Mouse (Mus musculus) limb, embryonic 14.5 days (tissue): Measurements from ENCODE around the gene Fermt2. TPM values are rescaled to one million over a fixed set of nuclear protein-coding genes. Genes with fewer than 3 reads are reported as not detected.

ENCODE experiments used
- ATAC-seq: fragments of 200-750 bp; cut with Nextera tagmentation; 2 replicates; pipeline ENCODE4 v1.8.0; 2017; ENCODE audit warnings: low read depth, moderate number of reproducible peaks, moderate TSS enrichment; ENCODE audit not compliant: low FRiP score
- DNase-seq: peaks from one replicate; pipeline ENCODE4 v3.0.0-alpha.2; 2015; ENCODE audit warnings: low spot score
- H3K27ac ChIP-seq: fragments of 300-500 bp; sonication (generic); replicated peaks from 2 replicates; pipeline ENCODE4 v1.5.1; 2014; ENCODE audit warnings: low read depth, mild to moderate bottlenecking, low read length, moderate library complexity, mixed read lengths
- H3K27me3 ChIP-seq: fragments of 300-500 bp; sonication (generic); 2 replicates; pipeline ENCODE4 v1.6.1; 2014; ENCODE audit warnings: low read length, mixed read lengths; ENCODE audit not compliant: control insufficient read depth, insufficient read depth
- H3K36me3 ChIP-seq: fragments of 300-500 bp; sonication (generic); 2 replicates; pipeline ENCODE4 v1.6.1; 2014; ENCODE audit warnings: mild to moderate bottlenecking, low read length, moderate library complexity, mixed read lengths; ENCODE audit not compliant: control insufficient read depth, insufficient read depth
- H3K4me1 ChIP-seq: fragments of 300-500 bp; sonication (generic); 2 replicates; pipeline ENCODE4 v1.6.1; 2014; ENCODE audit warnings: antibody characterized with exemption, low read length, mixed read lengths; ENCODE audit not compliant: control insufficient read depth, insufficient read depth
- H3K4me2 ChIP-seq: fragments of 300-500 bp; sonication (generic); replicated peaks from 2 replicates; pipeline ENCODE4 v1.6.1; 2014; ENCODE audit warnings: low read depth, mild to moderate bottlenecking, low read length, moderate library complexity; ENCODE audit not compliant: severe bottlenecking
- H3K4me3 ChIP-seq: fragments of 300-500 bp; sonication (generic); replicated peaks from 2 replicates; pipeline ENCODE4 v1.5.1; 2014; ENCODE audit warnings: low read length
- H3K9ac ChIP-seq: fragments of 300-500 bp; sonication (generic); 2 replicates; pipeline ENCODE4 v1.6.1; 2014; ENCODE audit warnings: mild to moderate bottlenecking, low read depth, low read length, moderate library complexity; ENCODE audit not compliant: severe bottlenecking
- H3K9me3 ChIP-seq: fragments of 300-500 bp; sonication (generic); 2 replicates; pipeline ENCODE4 v1.6.1; 2016; ENCODE audit warnings: low read length; ENCODE audit not compliant: control insufficient read depth
- POLR2A ChIP-seq: fragments of 200-500 bp; IDR thresholded peaks from 2 replicates; pipeline ENCODE4 v1.8.0; 2012; ENCODE audit warnings: inconsistent platforms, mild to moderate bottlenecking, moderate library complexity, borderline replicate concordance; ENCODE audit not compliant: insufficient read depth, insufficient read length; ENCODE audit errors: extremely low read depth
- WGBS: fragments of 180-500 bp; shearing (Covaris S2); extraction: QIAGEN DNeasy Blood & Tissue Kit; methylation state at CpG from one replicate; pipeline ENCODE4 v1.1.7; 2014; 5-methylcytosine and 5-hydroxymethylcytosine counted together
- polyA plus RNA-seq, 2 experiments: library from polyadenylated mRNA; depleted of rRNA in 1 of 2; stranded (reverse) in 1 of 2; unstranded in 1 of 2; fragments of >200 nt; fragmentation: Nextera tagmentation in 1 of 2; extraction: Ambion mirVana in 1 of 2; gene quantifications; 2 replicates each; pipeline versions ENCODE4 v1.2.1 to v1.2.3; 2012 to 2014

The Fermt2 gene
- polyA plus RNA-seq, 2 experiments = 91.7 to 128 TPM

DNA sequence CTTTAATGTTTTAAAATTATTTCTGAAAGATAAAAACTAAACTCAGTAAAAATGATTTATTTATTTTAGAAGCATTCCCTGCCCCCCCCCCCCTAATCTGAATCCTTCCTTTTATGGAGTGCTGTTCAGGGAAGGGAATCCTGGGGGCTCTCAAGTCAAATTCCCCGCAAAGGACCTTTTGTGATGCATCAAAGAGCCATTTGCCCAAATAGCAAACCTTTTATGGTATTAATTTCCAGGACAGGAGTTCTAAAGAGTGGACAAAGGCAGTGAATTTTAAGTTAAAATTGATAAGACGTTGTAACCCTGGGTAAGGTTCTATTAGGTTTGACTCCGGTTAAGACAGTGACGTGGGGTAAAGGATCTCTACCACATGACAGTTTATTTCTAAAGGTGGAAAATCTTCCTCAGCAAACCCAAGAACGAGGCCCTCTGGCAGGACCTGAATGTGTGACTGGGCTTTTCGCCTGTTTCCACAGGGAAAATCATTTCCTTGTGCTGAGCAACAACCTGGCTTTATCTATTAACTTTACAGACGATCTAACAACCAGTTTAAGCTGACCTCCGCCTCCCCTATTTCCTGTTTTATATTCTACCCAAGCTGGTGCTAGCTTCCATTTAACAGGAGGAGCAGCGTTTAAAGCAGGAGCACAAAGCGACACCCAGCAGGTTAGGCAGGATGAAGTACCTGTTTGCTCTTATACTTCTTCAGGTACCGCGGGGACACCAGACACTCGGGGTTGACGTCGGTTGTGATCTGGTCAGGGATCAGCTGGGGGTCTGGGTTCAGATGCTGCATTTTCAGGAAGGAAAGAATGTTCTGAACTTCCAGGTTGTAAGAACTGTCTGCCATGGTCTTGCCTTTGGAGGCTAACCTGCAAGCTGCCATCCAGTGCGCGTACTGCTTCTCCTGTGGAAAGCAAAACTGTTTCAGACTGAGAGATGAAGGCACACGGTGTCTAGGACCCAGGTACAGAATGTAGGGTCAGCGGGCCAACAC lies 65.6 kb downstream of the Fermt2 start:
- H3K36me3 ChIP-seq = peaks cover 82% of the 10 kb centered on the region
- H3K4me1 ChIP-seq = no peaks in the 10 kb centered on the region
- no peaks in the 10 kb centered on the region for H3K27me3 ChIP-seq
- ATAC-seq = no peak
- DNase-seq = no peak
- H3K4me2 ChIP-seq = no peak overlapping the region
- H3K9ac ChIP-seq = no peak overlapping the region
- no peak overlapping the region for H3K4me3 ChIP-seq
- WGBS = 58% methylated on average over 19 of the region's 19 CpGs
- no peak for TF ChIP-seq POLR2A
- no peak overlapping the region for H3K27ac ChIP-seq
- no peaks in the 10 kb centered on the region for H3K9me3 ChIP-seq

DNA sequence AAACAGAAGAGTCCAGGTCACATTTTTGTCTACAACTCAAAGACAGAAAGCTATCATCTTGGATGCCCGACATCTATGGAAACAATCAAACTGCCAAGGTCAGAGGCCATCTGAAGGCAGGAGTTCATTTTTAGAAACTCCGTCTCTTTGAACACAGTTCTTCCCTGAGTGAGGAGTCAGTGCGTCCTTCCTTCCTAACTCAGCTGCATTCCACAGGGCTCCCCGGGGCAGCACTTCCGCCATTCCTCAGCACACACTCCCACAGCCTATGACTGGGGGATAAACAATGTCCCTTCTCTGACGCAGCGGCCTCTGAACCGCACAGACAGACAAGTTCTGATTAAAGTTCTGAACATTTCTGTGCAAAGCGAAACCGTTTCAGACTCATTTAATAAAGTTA lies 66.3 kb downstream of the Fermt2 start:
- no peak overlapping the region for H3K9ac ChIP-seq
- no peaks in the 10 kb centered on the region for H3K9me3 ChIP-seq
- DNase-seq = no peak
- H3K27ac ChIP-seq = no peak overlapping the region
- 27% methylated on average over 10 of the region's 10 CpGs for WGBS
- ATAC-seq = no peak
- no peak overlapping the region for H3K4me3 ChIP-seq
- H3K27me3 ChIP-seq = no peaks in the 10 kb centered on the region
- TF ChIP-seq POLR2A = no peak
- no peak overlapping the region for H3K4me2 ChIP-seq
- peaks cover 80% of the 10 kb centered on the region for H3K36me3 ChIP-seq
- H3K4me1 ChIP-seq = no peaks in the 10 kb centered on the region

- no peaks in the 10 kb centered on the region for H3K27me3 ChIP-seq
- WGBS = 71% methylated on average over 10 of the region's 10 CpGs
- peaks cover 84% of the 10 kb centered on the region for H3K36me3 ChIP-seq
- H3K9me3 ChIP-seq = no peaks in the 10 kb centered on the region
- H3K4me3 ChIP-seq = no peak overlapping the region
- H3K27ac ChIP-seq = no peak overlapping the region
- H3K9ac ChIP-seq = no peak overlapping the region
- TF ChIP-seq POLR2A = no peak
- no peaks in the 10 kb centered on the region for H3K4me1 ChIP-seq
- H3K4me2 ChIP-seq = no peak overlapping the region
- no peak for ATAC-seq
- DNase-seq = no peak
Observed at GRCm38 (mm10) chr14:45462875-45463475, 66.9 kb downstream of the Fermt2 start.

GRCm38 (mm10) chr14:45462374-45462773 lies 67.5 kb downstream of the Fermt2 start:
- no peak overlapping the region for H3K4me2 ChIP-seq
- TF ChIP-seq POLR2A = no peak
- H3K36me3 ChIP-seq = peaks cover 82% of the 10 kb centered on the region
- H3K9me3 ChIP-seq = no peaks in the 10 kb centered on the region
- H3K9ac ChIP-seq = no peak overlapping the region
- ATAC-seq (no peak), DNase-seq (no peak)
- WGBS = 37% methylated on average over 6 of the region's 6 CpGs
- no peak overlapping the region for H3K4me3 ChIP-seq
- no peaks in the 10 kb centered on the region for H3K27me3 ChIP-seq
- no peaks in the 10 kb centered on the region for H3K4me1 ChIP-seq
- no peak overlapping the region for H3K27ac ChIP-seq

DNA sequence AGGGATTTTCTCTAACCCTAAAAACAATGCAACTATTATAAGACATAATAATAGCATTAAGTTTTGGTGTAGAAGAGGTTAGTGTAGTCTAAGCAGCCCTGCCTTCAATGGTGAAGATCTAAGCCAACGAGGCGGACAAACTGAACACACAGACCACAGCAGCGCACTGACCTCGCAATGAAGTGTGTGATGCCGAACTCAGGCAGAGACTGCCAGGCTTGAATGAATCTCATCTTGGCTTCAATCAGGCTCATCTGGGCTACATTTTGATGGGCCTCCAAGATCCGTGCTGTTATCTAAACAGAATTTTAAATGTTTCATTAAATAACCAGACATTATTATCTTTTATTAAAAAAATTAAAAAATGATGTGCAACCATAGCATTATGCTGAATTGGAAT lies 68.0 kb downstream of the Fermt2 start:
- 87% methylated on average over 6 of the region's 6 CpGs for WGBS
- ATAC-seq (no peak), DNase-seq (no peak)
- no peaks in the 10 kb centered on the region for H3K4me1 ChIP-seq
- H3K27me3 ChIP-seq = no peaks in the 10 kb centered on the region
- no peak overlapping the region for H3K9ac ChIP-seq
- no peak overlapping the region for H3K27ac ChIP-seq
- no peaks in the 10 kb centered on the region for H3K9me3 ChIP-seq
- H3K36me3 ChIP-seq = peaks cover 78% of the 10 kb centered on the region
- H3K4me3 ChIP-seq = no peak overlapping the region
- H3K4me2 ChIP-seq = no peak overlapping the region
- TF ChIP-seq POLR2A = no peak
